Mouse (Mus musculus) splenic B cell, adult 2 months (primary cell): ENCODE data around the gene Galnt3.

Source experiments
- DNase-seq: peaks from one replicate; pipeline ENCODE4 v3.0.0-alpha.2; 2011; ENCODE audit warnings: low read depth, low spot score
- H3K27me3 ChIP-seq: 2 replicates; pipeline ENCODE4 v1.6.1; 2012; ENCODE audit warnings: mild to moderate bottlenecking, low read length, moderate library complexity, mixed read lengths; ENCODE audit not compliant: control insufficient read depth, poor library complexity, insufficient read depth, severe bottlenecking
- H3K36me3 ChIP-seq: 2 replicates; pipeline ENCODE4 v1.6.1; 2012; ENCODE audit warnings: mild to moderate bottlenecking, low read length, moderate library complexity, mixed read lengths; ENCODE audit not compliant: control insufficient read depth, poor library complexity, insufficient read depth, severe bottlenecking

Galnt3 gene

DNA sequence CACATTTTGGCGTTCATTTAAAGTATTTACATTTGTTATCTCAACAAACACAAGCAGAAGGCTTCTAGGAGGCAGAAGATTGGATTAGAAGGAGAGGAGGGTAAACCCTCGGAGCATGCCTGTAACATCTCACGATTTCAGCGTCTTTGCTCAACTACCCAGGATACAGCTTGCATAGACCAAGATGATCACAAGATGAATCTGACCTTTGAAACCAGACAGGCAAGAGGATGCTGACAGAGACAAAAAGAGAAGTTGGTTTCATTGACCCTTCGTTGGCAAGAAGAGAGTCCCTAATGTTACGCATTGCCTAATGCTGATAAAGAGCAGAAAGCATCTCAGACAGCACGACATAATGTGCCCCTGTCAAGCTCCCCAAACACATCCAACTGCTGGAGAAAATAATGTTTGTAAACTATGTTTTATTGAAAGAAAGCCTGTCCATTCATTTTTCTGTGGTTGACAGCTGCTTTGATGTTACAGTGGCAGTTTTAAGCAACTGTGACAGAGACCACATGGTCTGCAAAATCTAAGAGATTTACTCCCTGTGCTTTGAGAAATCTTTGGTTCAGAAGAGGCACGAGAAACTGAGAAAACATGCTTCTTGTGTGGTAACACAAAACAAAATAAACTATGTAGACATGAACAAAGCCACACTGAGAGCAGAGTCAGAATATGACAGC is 7.2 kb upstream of the Galnt3 start:
- H3K36me3 ChIP-seq, result no peaks in the 10 kb centered on the region
- no peak for DNase-seq
- H3K27me3 ChIP-seq, result no peaks in the 10 kb centered on the region

DNA sequence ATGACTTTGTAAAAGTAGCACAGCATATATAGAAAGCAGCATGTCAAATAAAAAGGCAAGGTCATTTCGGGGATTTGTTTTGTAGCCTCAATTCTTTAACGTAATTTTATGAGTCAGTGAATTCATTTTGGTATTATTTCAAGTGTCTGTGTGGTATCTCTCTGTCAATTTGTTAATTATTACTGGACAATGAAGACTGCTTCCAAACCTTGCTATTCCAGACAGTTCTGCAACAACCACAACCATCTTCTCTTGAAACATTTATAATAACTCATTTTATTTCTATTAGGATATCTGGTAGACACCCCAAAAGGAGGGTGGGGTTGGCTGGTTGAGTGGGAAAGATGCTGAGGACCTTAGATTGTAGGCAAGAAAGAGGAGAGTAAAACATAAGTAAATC is 4.1 kb upstream of the Galnt3 start:
- no peaks in the 10 kb centered on the region for H3K36me3 ChIP-seq
- no peak for DNase-seq
- peaks cover 3% of the 10 kb centered on the region; the same call in 1 of the 2 replicates for H3K27me3 ChIP-seq

DNA sequence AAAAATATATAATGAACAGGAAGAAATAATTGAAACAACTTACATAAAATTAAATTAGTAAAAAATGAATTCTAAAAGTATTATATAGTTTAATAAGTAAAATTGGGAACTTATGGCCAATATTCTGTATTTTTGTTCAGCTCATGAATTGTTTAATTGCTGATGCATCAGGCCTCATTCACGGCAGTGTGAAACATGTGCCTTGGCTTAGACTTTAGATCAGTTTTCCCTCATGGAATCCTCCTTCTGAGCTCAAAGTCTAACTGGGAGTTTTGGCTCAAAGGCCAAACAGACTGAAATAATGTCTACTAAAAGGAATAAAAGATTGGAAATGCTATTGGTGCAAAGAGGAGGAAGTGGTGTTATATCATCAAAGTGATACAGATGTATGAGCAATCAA is 2.7 kb upstream of the Galnt3 start:
- DNase-seq, result no peak
- H3K27me3 ChIP-seq, result peaks cover 5% of the 10 kb centered on the region; the same call in 1 of the 2 replicates
- H3K36me3 ChIP-seq, result no peaks in the 10 kb centered on the region

DNA sequence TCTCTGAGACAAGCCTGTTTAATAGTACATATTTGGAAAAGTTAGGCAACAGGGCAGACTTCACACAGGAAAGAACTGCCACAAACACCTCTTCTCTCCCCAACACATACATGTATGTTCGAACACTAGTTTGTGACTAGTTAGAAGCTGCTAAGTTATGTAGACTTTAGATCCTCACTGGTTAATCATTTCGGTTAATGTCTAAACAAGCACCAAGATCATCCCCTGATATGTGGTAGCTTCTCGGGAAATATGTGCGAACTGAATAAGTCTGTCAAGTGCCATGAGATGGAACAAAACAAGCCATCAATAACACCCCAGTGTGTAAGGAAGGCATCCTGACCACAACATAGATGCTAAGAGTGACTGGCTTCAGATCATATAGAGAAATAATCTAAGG is 2.1 kb upstream of the Galnt3 start:
- DNase-seq, result no peak
- Histone ChIP-seq H3K27me3 (peaks cover 5% of the 10 kb centered on the region; the same call in 1 of the 2 replicates), H3K36me3 (no peaks in the 10 kb centered on the region)

DNA sequence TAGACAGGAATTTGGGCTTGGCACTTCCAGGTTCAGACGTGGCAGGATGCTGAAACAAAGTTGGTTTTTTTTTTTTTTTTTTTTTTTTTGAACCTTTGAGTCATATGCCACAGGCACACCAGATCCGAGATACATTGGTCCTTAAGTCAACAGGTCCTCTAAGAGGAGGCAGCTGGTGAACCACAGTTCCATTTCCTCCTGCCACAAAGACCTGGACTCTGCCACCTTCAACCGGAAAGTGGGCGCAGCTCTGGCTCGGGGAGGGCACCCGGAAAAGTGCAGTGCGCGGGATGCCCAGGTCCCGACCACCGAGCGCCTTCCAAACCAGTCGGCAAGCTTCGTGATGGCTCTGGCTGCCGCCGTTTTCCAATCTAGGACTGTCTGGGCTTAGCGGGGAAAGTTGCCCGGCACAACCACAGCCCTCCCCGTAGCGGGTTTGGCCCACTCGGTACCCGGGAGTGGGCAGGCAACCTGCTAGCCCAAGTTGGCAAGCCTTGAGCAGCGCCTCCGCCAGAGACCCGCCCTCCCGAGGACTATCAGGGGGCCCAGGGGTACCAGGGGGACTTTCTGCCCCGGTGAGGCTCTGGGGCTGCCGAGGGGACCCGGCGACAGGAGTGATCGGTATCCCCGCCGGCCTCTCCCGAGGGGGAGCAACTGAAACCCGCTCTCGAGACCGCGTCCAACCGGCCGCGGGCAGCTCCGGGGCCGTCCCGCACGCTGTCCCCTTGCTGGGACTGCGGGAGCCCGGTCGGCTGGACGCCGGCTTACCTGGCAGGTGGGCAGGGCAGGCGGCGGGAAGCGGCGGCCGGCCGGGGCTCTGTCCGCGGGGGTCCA is 821 bp downstream of the Galnt3 start:
- DNase-seq, result no peak
- H3K27me3 ChIP-seq, result peaks cover 5% of the 10 kb centered on the region; the same call in 1 of the 2 replicates
- H3K36me3 ChIP-seq, result no peaks in the 10 kb centered on the region

DNA sequence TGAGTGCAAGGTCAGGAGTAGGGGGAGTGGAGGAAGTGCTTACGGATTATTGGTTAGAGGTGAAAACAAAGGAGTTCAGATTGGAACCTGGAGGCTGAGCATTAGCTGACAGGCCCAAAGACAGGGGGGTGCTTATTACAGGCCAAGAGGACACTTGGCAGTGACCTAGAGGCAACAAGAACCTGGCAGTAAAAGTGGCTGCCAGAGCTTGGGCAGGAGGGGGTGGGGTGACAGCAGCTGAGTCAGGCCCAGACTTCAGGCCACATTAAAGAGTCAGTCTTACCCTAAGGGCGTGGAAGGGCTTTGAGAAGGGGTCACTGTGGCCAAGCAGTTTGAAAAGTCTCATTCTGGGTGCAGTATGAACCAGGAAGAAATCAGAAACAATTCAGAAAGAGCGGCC is 7.1 kb downstream of the Galnt3 start:
- H3K27me3 ChIP-seq, result no peaks in the 10 kb centered on the region
- no peak for DNase-seq

DNA sequence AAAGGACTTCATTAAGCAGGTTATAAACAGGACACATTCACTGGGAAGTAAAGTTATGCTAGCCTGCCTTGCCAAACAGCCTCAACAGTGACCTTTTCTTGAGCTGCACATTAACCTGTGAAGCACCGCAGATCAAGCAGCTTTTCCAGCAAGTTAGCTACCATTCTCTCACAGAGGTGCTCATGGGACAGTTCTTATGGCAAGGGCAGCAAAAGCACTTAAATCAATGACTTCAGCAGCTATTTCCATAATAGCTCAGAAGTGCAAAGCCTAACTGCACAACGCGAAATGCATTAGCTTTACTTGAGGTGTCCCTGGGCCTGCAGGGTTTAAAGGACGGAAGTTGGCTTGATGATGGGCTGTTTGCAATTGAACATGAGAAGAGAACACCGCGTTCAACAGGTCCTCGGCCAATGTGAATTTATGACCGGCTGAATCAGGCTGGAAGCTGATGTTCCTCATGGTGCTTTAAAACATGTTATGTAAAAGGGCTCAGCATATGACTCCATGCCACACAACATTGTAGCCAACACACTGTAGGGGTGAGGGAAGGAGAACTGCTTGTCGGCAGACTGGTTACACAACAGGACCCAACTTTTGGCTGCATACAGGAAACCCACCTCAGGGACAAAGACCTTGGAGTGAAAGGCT is 16.8 kb downstream of the Galnt3 start:
- Histone ChIP-seq H3K27me3 (no peaks in the 10 kb centered on the region), H3K36me3 (no peaks in the 10 kb centered on the region)
- DNase-seq, result no peak

More for the DNA sequence above, 7.1 kb downstream of the Galnt3 start:
- no peaks in the 10 kb centered on the region for H3K36me3 ChIP-seq

DNA sequence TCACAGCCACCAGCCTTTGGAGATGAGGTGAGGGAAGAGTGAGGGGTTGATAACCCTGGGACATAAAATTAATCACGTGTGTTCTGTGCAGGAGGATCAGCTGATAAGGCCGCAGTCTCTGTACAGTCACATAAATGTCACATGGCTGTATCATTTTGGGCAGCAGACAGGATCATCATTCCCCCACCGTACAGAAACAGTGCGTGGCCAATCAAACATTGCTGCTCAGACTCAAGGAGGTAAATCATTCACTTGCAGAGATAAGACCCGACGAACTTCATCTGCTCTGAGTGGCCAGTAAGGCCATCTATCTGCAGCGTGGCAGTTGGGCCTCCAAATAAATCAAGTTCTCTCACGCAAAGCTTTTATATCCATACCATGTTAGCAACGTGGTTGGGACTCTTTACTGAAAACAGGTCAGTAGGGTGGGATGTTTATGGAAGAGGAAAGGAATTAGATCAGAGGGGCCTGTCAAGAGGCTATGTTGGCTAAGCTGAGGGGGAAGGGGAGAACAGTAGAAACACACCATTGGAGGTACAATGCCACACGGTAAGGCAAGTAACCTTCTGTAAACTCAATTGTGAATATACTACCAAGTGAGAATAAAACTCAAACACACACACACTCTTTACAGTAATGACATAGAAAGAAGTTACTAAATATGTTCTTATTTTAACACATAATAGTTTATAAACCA is 20.9 kb downstream of the Galnt3 start:
- no peak for DNase-seq
- H3K27me3 ChIP-seq, result no peaks in the 10 kb centered on the region
- no peaks in the 10 kb centered on the region for H3K36me3 ChIP-seq

DNA sequence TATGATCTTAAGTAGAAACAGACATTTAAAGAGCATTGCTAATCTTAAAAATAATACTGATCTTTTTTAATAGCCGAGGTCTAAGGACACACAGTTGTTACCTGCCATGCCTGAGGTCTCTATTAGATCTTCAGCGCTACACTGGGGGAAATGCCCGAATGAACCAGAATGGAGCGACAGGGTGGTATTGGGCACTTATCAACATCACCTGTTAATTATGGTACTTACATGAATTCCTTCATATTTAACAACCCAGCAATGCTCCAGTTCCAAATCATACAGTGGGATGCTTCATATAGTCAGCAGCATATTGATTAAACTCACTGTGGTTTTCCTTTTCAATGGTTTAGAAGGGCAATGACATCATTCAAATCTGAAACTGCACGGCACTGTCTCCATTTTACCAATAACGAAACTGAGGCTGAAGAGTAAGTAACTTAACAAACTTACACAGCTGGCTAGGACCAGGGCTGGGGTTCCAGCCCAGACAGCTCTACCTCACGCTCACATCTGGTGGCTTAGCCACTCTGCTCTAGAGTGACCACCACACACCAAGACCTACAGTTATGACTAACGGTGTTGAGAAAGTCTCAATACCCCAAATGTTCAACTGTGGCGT is 23.0 kb downstream of the Galnt3 start:
- H3K27me3 ChIP-seq, result no peaks in the 10 kb centered on the region
- no peak for DNase-seq
- H3K36me3 ChIP-seq, result no peaks in the 10 kb centered on the region

DNA sequence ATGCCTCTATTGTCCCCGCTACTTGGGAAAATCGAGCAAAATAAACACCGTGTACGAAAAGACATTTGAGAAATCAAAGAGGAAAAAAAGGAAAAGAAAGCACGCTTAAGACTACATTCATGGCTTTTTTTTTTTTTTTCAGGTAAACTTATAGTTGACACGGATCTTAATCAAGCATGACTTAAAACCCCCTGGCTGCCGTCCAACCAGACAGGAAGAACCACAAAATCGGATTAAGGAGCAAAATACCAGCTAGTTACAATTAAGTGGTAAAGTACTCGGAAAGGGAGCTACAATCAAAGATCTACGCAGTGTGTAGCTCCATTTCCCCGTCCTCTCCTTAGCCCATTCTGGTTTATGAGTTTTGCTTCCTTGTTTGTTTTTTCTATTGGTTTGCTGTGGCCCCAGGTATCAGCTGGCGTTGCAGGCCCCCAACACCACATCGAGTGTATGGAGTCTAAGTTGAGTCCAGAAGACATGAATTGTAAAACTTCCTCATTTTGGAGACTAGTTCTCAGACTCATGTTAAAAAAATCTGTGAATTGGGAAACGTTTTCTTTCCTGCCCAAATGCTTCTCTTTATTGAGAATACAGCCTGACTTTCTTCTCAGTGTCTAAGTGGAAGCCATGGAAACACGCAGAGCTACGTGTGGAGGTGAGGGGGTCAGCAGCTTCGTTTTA is 24.0 kb downstream of the Galnt3 start:
- H3K36me3 ChIP-seq, result no peaks in the 10 kb centered on the region
- DNase-seq, result no peak
- H3K27me3 ChIP-seq, result no peaks in the 10 kb centered on the region

DNA sequence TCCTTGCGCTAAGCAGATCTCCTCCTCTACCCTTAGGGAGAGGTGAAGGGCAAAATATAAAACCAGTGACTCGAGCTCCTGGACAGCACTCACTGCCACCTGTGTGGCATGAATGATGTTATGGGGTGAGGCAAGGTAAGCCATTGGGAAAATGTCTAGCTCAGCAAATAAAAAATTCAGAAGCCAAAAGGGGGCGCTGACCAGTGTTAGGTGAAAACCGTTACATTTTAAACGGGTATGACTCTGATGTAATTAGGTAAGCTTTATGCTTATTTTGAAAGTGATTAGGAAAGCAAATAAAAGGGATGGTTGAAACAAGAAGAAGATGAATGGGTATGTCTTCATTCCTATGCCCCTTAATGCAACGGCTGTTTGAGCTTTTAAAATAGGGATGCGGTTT is 24.6 kb downstream of the Galnt3 start:
- Histone ChIP-seq H3K36me3 (no peaks in the 10 kb centered on the region), H3K27me3 (no peaks in the 10 kb centered on the region)
- no peak for DNase-seq

DNA sequence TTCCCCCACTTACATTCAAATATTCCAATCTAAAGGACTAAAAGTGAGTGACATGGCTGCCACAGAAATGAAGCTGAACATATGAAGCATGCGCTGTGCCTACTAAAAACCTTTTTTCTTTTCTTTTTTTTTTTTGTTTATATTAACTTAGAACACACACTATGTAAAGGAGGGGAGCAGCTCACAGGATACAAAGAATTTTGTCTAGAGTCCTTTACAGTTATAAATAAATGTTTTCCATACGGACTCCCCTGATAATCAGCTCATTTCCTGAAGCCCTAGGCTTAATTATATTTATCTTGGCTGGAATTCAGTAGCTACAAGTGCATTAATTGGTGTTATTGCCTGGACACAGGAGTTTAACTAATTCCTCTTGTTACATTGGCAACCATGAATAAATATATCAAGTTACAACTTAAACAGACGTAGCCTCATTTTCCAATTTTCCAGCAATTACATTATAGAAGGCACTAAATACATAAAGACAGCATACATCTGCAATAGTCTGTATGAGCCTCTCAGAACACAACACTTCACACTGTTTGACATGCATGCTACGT is 30.1 kb downstream of the Galnt3 start:
- Histone ChIP-seq H3K36me3 (no peaks in the 10 kb centered on the region), H3K27me3 (no peaks in the 10 kb centered on the region)
- DNase-seq, result no peak

DNA sequence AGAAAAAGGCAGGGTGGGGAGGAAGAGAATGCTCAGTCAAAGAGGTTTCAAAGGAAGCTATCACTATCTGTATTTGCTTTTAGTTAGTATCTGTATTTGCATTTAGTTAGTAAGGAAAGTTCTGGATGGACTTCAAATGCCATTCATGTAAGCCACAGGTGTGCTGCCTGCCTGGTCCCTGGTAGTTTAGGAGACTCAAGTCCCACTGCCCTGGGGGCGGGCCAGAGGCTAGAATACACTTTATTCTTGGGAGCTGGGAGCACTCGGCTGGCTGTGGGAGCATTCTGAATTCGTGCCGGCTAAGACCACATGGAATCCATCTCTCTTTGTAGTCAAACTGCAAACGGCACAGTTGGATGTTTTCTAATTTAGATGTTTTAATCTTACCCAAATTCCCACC is 33.5 kb downstream of the Galnt3 start:
- Histone ChIP-seq H3K36me3 (no peaks in the 10 kb centered on the region), H3K27me3 (no peaks in the 10 kb centered on the region)

DNA sequence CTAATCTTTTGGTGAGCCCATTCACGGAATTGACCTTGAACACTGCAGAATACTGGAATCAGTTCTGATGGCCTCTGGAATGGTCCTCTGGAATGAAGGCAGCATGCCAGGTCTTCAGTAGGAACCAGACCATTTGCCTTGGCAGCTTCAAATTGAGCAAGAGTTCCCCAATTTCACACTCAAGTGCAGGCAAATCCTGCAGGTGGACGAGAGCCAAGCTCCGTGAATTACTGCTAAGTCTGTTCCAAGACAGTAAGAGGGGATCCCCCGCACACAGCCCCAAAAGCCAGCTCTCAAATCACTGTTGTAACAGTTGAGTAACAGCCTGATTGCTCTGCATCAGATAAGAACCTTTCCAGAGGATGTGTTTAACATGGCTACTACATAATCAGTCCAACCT is 42.9 kb downstream of the Galnt3 start:
- DNase-seq, result no peak
- no peaks in the 10 kb centered on the region for H3K36me3 ChIP-seq
- no peaks in the 10 kb centered on the region for H3K27me3 ChIP-seq

More for the DNA sequence above, 33.5 kb downstream of the Galnt3 start:
- no peak for DNase-seq
